Mouse (Mus musculus) CH12.LX (cell line): ENCODE data around the gene Cd59a. TPM values are rescaled to one million over a fixed set of nuclear protein-coding genes. Genes with fewer than 3 reads are reported as not detected.
"Not testable (repeated sequence)": the region's sequence is repeated elsewhere in the genome, so short reads cannot be mapped to it uniquely, and the experiment has no call there.

Source experiments
- DNase-seq: peaks from one replicate; pipeline ENCODE4 v3.0.0-alpha.2; 2013; ENCODE audit errors: extremely low read depth
- H3K27ac ChIP-seq: 2 replicates; pipeline ENCODE4 v1.5.1; 2012; ENCODE audit warnings: low read depth, mild to moderate bottlenecking, control low read depth, moderate library complexity; ENCODE audit not compliant: insufficient read depth
- H3K27me3 ChIP-seq: replicated peaks from 2 replicates; pipeline ENCODE3; 2012; ENCODE audit warnings: inconsistent platforms
- H3K36me3 ChIP-seq, 2 experiments: replicated peaks in 1 of 2; 2 replicates each; pipeline versions ENCODE3 to v1.6.1; 2012; ENCODE audit warnings: inconsistent platforms in 1 of 2, low read length in 1 of 2, mild to moderate bottlenecking in 1 of 2, mixed read lengths in 1 of 2, moderate library complexity in 1 of 2; ENCODE audit not compliant: control insufficient read depth in 1 of 2, insufficient read depth in 1 of 2
- H3K4me1 ChIP-seq, 2 experiments: 2 replicates each; pipeline ENCODE4 v1.6.1; 2012; ENCODE audit warnings: inconsistent platforms in 1 of 2, moderate library complexity in 1 of 2; ENCODE audit not compliant: insufficient read depth in 2 of 2, control insufficient read depth in 1 of 2
- H3K4me2 ChIP-seq: 2 replicates; pipeline ENCODE4 v1.6.1; 2012; ENCODE audit warnings: low read depth, mild to moderate bottlenecking, control low read depth; ENCODE audit not compliant: poor library complexity, insufficient read depth, severe bottlenecking
- H3K4me3 ChIP-seq, 3 experiments: fragments of 150-350 bp in 1 of 3; sonication (generic) in 1 of 3; replicated peaks in 1 of 3; 2 replicates each; pipeline versions ENCODE3 to v1.5.1; 2011 to 2012; ENCODE audit warnings: low read depth in 2 of 3, low read length in 2 of 3, mild to moderate bottlenecking in 2 of 3, moderate library complexity in 2 of 3, control low read depth in 1 of 3, improper control_type of control experiment in 1 of 3, inconsistent platforms in 1 of 3, mixed read lengths in 1 of 3; ENCODE audit not compliant: poor library complexity in 1 of 3
- H3K79me2 ChIP-seq: replicated peaks from 2 replicates; pipeline ENCODE4 v1.6.1; 2012; ENCODE audit warnings: mild to moderate bottlenecking, moderate library complexity; ENCODE audit not compliant: control insufficient read depth, poor library complexity, insufficient read depth, severe bottlenecking; ENCODE audit errors: extremely low read depth
- H3K9ac ChIP-seq: 2 replicates; pipeline ENCODE4 v1.6.1; 2012; ENCODE audit warnings: low read depth, mild to moderate bottlenecking, control low read depth, moderate library complexity; ENCODE audit not compliant: insufficient read depth
- H3K9me3 ChIP-seq: replicated peaks from 2 replicates; pipeline ENCODE3; 2012; ENCODE audit warnings: low read length, inconsistent platforms, mixed read lengths
- BHLHE40 ChIP-seq: IDR thresholded peaks from 2 replicates; pipeline ENCODE4 v1.6.1; 2011; ENCODE audit warnings: mild to moderate bottlenecking, low read depth, low read length, improper control_type of control experiment
- CHD1 ChIP-seq: IDR thresholded peaks from 2 replicates; pipeline ENCODE4 v1.6.1; 2012; ENCODE audit warnings: low read depth, low read length, improper control_type of control experiment, inconsistent platforms
- E2F4 ChIP-seq: IDR thresholded peaks from 2 replicates; pipeline ENCODE4 v1.6.1; 2011; ENCODE audit warnings: low read depth, low read length, improper control_type of control experiment; ENCODE audit not compliant: insufficient replicate concordance
- ELF1 ChIP-seq: IDR thresholded peaks from 2 replicates; pipeline ENCODE4 v1.6.1; 2014; ENCODE audit warnings: low read depth, mild to moderate bottlenecking, inconsistent platforms, low read length, improper control_type of control experiment
- GABPA ChIP-seq: IDR thresholded peaks from 2 replicates; pipeline ENCODE4 v1.6.1; 2012; ENCODE audit warnings: low read depth, low read length, improper control_type of control experiment, inconsistent platforms; ENCODE audit not compliant: insufficient replicate concordance
- IRF4 ChIP-seq: IDR thresholded peaks from 2 replicates; pipeline ENCODE4 v1.6.1; 2014; ENCODE audit warnings: low read depth, mild to moderate bottlenecking, inconsistent platforms, low read length, improper control_type of control experiment
- KAT2A ChIP-seq: IDR thresholded peaks from 2 replicates; pipeline ENCODE4 v1.6.1; 2012; ENCODE audit warnings: low read length, improper control_type of control experiment, inconsistent platforms; ENCODE audit not compliant: insufficient replicate concordance
- MAFK ChIP-seq: IDR thresholded peaks from 2 replicates; pipeline ENCODE4 v1.6.1; 2011; ENCODE audit warnings: low read length, improper control_type of control experiment; ENCODE audit not compliant: insufficient replicate concordance
- MAX ChIP-seq: IDR thresholded peaks from 2 replicates; pipeline ENCODE4 v1.6.1; 2011; ENCODE audit warnings: low read length, improper control_type of control experiment
- MAZ ChIP-seq: IDR thresholded peaks from 2 replicates; pipeline ENCODE4 v1.6.1; 2012; ENCODE audit warnings: low read depth, mild to moderate bottlenecking, inconsistent platforms, low read length, improper control_type of control experiment, moderate library complexity
- MXI1 ChIP-seq: IDR thresholded peaks from 2 replicates; pipeline ENCODE4 v1.6.1; 2011; ENCODE audit warnings: mild to moderate bottlenecking, low read depth, low read length, improper control_type of control experiment
- NELFE ChIP-seq: IDR thresholded peaks from 2 replicates; pipeline ENCODE4 v1.6.1; 2011; ENCODE audit warnings: low read depth, low read length, improper control_type of control experiment
- POLR2AphosphoS2 ChIP-seq: IDR thresholded peaks from 2 replicates; pipeline ENCODE4 v1.6.1; 2011; ENCODE audit warnings: low read depth, low read length, improper control_type of control experiment
- RAD21 ChIP-seq: IDR thresholded peaks from 2 replicates; pipeline ENCODE4 v1.6.1; 2011; ENCODE audit warnings: low read depth, mild to moderate bottlenecking, low read length, improper control_type of control experiment, moderate library complexity
- RCOR1 ChIP-seq: conservative IDR thresholded peaks from 2 replicates; pipeline ENCODE4 v1.6.1; 2012; ENCODE audit warnings: low read depth, mild to moderate bottlenecking, inconsistent platforms, low read length, improper control_type of control experiment
- SMC3 ChIP-seq: IDR thresholded peaks from 2 replicates; pipeline ENCODE4 v1.6.1; 2011; ENCODE audit warnings: low read depth, low read length, improper control_type of control experiment
- TBP ChIP-seq: conservative IDR thresholded peaks from 2 replicates; pipeline ENCODE4 v1.6.1; 2011; ENCODE audit warnings: low read depth, low read length, improper control_type of control experiment
- UBTF ChIP-seq: IDR thresholded peaks from 2 replicates; pipeline ENCODE4 v1.6.1; 2012; ENCODE audit warnings: low read depth, mild to moderate bottlenecking, inconsistent platforms, low read length, improper control_type of control experiment, moderate library complexity
- USF2 ChIP-seq: conservative IDR thresholded peaks from 2 replicates; pipeline ENCODE4 v1.6.1; 2011; ENCODE audit warnings: low read depth, low read length, improper control_type of control experiment
- ZMIZ1 ChIP-seq: IDR thresholded peaks from 2 replicates; pipeline ENCODE4 v1.6.1; 2012; ENCODE audit warnings: low read depth, mild to moderate bottlenecking, inconsistent platforms, low read length, improper control_type of control experiment
- dilution Hi-C: fragments of 300-500 bp; cut with MboI; formaldehyde crosslinking; loops from 2 replicates; pipeline ENCODE4 v1.14.3; 2020; ENCODE audit warnings: low sequenced_read_pairs; ENCODE audit not compliant: extremely low pct_unique_long_range_greater_than_20kb, extremely low pct_ligation_motif_present
- in situ Hi-C: fragments of 300-500 bp; cut with MboI; formaldehyde crosslinking; loops from 3 replicates; pipeline ENCODE4 v1.14.3; 2019; ENCODE audit warnings: low sequenced_read_pairs, low pct_ligation_motif_present, low pct_unique_long_range_greater_than_20kb, mixed read lengths
- polyA plus RNA-seq: library from polyadenylated mRNA; unstranded; fragments of >175 nt; gene quantifications from 2 replicates; pipeline ENCODE4 v1.2.1, GENCODE M21; 2012; ENCODE audit warnings: low read depth; ENCODE audit not compliant: insufficient read length
- total RNA-seq, 2 experiments: library from RNA; depleted of rRNA; stranded (reverse); fragments of 300-350 nt in 1 of 2; fragments of >200 nt in 1 of 2; gene quantifications; 2 replicates each; pipeline ENCODE4 v1.2.3; 2012 to 2014

The Cd59a gene
- total and polyA plus RNA-seq, 3 experiments, result 4.5 to 6.6 (median 4.8) TPM

GRCm38 (mm10) chr2:104104800-104105199 is 9.2 kb downstream of the Cd59a start:
- Histone ChIP-seq H3K4me1 (peaks cover 0 to 4% of the 10 kb centered on the region in 2 experiments; a peak in 1 of 4 replicates), H3K79me2 (no peaks in the 10 kb centered on the region), H3K9me3 (no peaks in the 10 kb centered on the region), H3K9ac (no peak overlapping the region), H3K4me2 (no peak overlapping the region), H3K27me3 (no peaks in the 10 kb centered on the region), H3K4me3 (no peak overlapping the region), H3K27ac (no peak overlapping the region), H3K36me3 (peaks cover 0 to 2% of the 10 kb centered on the region in 2 experiments)
- no peak for TF ChIP-seq IRF4
- TF ChIP-seq SMC3, result no peak
- TF ChIP-seq GABPA, result no peak
- no peak for TF ChIP-seq CHD1
- no peak for TF ChIP-seq MAFK
- no peak for TF ChIP-seq ZMIZ1
- TF ChIP-seq UBTF, result no peak
- TF ChIP-seq MAZ, result no peak
- TF ChIP-seq MAX, result no peak
- no peak for TF ChIP-seq BHLHE40
- no peak for TF ChIP-seq MXI1
- DNase-seq, result no peak
- dilution Hi-C loops (no loop called here), in situ Hi-C loops (no loop called here)

- dilution Hi-C loops, H3K9ac ChIP-seq, in situ Hi-C loops, H3K4me2 ChIP-seq, H3K27me3 ChIP-seq, H3K9me3 ChIP-seq, H3K4me1 ChIP-seq, H3K79me2 ChIP-seq, H3K36me3 ChIP-seq, H3K4me3 ChIP-seq, H3K27ac ChIP-seq, DNase-seq: not testable (repeated sequence)
These were observed 13.4 kb downstream of the Cd59a start for GRCm38 (mm10) chr2:104109021-104109420.

GRCm38 (mm10) chr2:104109528-104109927 is 13.9 kb downstream of the Cd59a start:
- Histone ChIP-seq H3K4me2 (no peak overlapping the region), H3K4me3 (no peak overlapping the region), H3K4me1 (peaks cover 0 to 9% of the 10 kb centered on the region in 2 experiments; a peak in 2 of 4 replicates), H3K9me3 (no peaks in the 10 kb centered on the region), H3K9ac (no peak overlapping the region), H3K27me3 (no peaks in the 10 kb centered on the region), H3K79me2 (no peaks in the 10 kb centered on the region), H3K27ac (no peak overlapping the region), H3K36me3 (peaks cover 0 to 4% of the 10 kb centered on the region in 2 experiments)
- in situ Hi-C loops (no loop called here), dilution Hi-C loops (no loop called here)
- TF ChIP-seq USF2 (no peak), KAT2A (no peak), TBP (no peak), ELF1 (no peak), GABPA (no peak), E2F4 (no peak), MAX (no peak), ZMIZ1 (no peak), NELFE (no peak), RAD21 (no peak), IRF4 (no peak), CHD1 (no peak), RCOR1 (no peak), POLR2AphosphoS2 (no peak), BHLHE40 (no peak)
- no peak for DNase-seq
